Mouse (Mus musculus) olfactory bulb, adult 2 months (tissue): ENCODE data around the gene AA986860. TPM values are rescaled to one million over a fixed set of nuclear protein-coding genes. Genes with fewer than 3 reads are reported as not detected.

Source experiments
- H3K27ac ChIP-seq: fragments of 200-500 bp; 2 replicates; pipeline ENCODE4 v1.5.1; 2012; ENCODE audit warnings: low read depth, low read length; ENCODE audit not compliant: insufficient read depth
- H3K4me1 ChIP-seq: fragments of 200-500 bp; 2 replicates; pipeline ENCODE4 v1.6.1; 2012; ENCODE audit warnings: low read length; ENCODE audit not compliant: control insufficient read depth, insufficient read depth
- H3K4me3 ChIP-seq: fragments of 200-500 bp; 2 replicates; pipeline ENCODE4 v1.5.1; 2012; ENCODE audit warnings: mild to moderate bottlenecking, low read depth, low read length, moderate library complexity; ENCODE audit not compliant: insufficient read depth
- CTCF ChIP-seq: fragments of 200-500 bp; IDR thresholded peaks from 2 replicates; pipeline ENCODE4 v1.5.1; 2012; ENCODE audit warnings: low read depth, mild to moderate bottlenecking, low read length, moderate library complexity; ENCODE audit not compliant: insufficient read depth
- POLR2A ChIP-seq: fragments of 200-500 bp; IDR thresholded peaks from 2 replicates; pipeline ENCODE4 v1.6.1; 2012; ENCODE audit warnings: mild to moderate bottlenecking, low read depth, low read length, moderate library complexity; ENCODE audit not compliant: insufficient read depth
- WGBS: fragments of 180-500 bp; shearing (Covaris S2); methylation state at CpG from one replicate; pipeline ENCODE4 v1.1.7; 2018; 5-methylcytosine and 5-hydroxymethylcytosine counted together
- polyA plus RNA-seq: library from polyadenylated mRNA; stranded (reverse); fragments of >200 nt; gene quantifications from 2 replicates; pipeline ENCODE4 v1.2.4, GENCODE M21; 2012; ENCODE audit warnings: low replicate concordance; ENCODE audit not compliant: missing spikeins, insufficient read depth, insufficient read length

AA986860 gene
- polyA plus RNA-seq, 1 experiment = not detected

GRCm38 (mm10) chr1:130740781-130741720 is 9.3 kb downstream of the AA986860 start:
- no peak overlapping the region for H3K27ac ChIP-seq
- H3K4me3 ChIP-seq = no peak overlapping the region
- TF ChIP-seq CTCF (no peak), POLR2A (no peak)
- H3K4me1 ChIP-seq = no peaks in the 10 kb centered on the region
- WGBS = 51% methylated on average over 15 of the region's 15 CpGs

- WGBS = 96% methylated on average over 7 of the region's 7 CpGs
- TF ChIP-seq POLR2A = no peak
- no peak for TF ChIP-seq CTCF
- Histone ChIP-seq H3K4me3 (no peak overlapping the region), H3K27ac (no peak overlapping the region), H3K4me1 (no peaks in the 10 kb centered on the region)
Measured at GRCm38 (mm10) chr1:130742201-130742600, 10.4 kb downstream of the AA986860 start.

GRCm38 (mm10) chr1:130743775-130744174 is 12.0 kb downstream of the AA986860 start:
- WGBS = 100% methylated on average over 1 of the region's 1 CpGs
- Histone ChIP-seq H3K27ac (no peak overlapping the region), H3K4me3 (no peak overlapping the region), H3K4me1 (no peaks in the 10 kb centered on the region)
- TF ChIP-seq POLR2A = no peak

- Histone ChIP-seq H3K4me3 (no peak overlapping the region), H3K4me1 (no peaks in the 10 kb centered on the region), H3K27ac (no peak overlapping the region)
- TF ChIP-seq CTCF = no peak
- no peak for TF ChIP-seq POLR2A
- 81% methylated on average over 2 of the region's 2 CpGs for WGBS
Measured at GRCm38 (mm10) chr1:130744217-130744616, 12.4 kb downstream of the AA986860 start.

DNA sequence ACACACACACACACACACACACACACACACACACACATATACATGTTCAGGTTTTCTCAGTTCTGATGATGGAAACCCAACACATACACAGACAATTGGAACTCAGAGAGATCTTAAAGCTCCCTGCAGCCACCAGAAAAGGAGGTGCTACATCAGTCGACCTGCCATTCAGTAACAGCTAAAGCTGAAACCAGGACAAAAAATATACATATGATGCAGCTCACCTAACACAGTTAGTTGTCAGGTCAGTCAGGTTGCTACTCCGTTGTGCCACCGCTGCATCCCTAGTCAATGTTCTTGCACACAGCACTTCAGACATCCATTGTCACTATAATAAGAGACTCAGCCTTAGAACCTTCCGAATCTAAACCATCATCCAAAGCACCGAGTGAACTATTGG is 13.2 kb downstream of the AA986860 start:
- no peak overlapping the region for H3K27ac ChIP-seq
- TF ChIP-seq POLR2A = no peak
- no peak for TF ChIP-seq CTCF

DNA sequence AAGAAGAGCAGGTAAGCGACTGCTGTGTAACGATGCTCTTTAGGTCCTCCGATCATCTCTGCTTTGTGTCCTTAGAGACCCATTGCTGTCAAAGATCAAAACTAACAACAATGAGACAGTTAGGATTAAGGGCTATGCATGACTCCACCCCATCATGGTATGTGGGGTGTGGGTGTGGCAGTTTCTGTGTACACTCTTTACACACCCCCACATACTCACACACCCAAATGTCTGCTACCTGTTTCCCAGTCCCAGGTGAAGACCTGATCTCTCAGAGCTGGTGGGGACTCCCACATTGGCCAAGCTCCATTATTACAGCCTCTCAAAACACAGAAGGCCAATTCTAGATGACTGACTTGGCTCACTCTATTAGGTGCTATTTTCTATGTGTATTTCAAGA is 13.8 kb downstream of the AA986860 start:
- WGBS = 97% methylated on average over 3 of the region's 3 CpGs
- no peaks in the 10 kb centered on the region for H3K4me1 ChIP-seq
- no peak for TF ChIP-seq CTCF
- TF ChIP-seq POLR2A = no peak
- H3K4me3 ChIP-seq = no peak overlapping the region
- no peak overlapping the region for H3K27ac ChIP-seq

More for the DNA sequence above, 13.2 kb downstream of the AA986860 start:
- no peak overlapping the region for H3K4me3 ChIP-seq
- WGBS = 86% methylated on average over 5 of the region's 5 CpGs
- no peaks in the 10 kb centered on the region for H3K4me1 ChIP-seq

GRCm38 (mm10) chr1:130746819-130747218 is 15.0 kb downstream of the AA986860 start:
- no peak for TF ChIP-seq CTCF
- no peak for TF ChIP-seq POLR2A
- H3K4me3 ChIP-seq = no peak overlapping the region
- 88% methylated on average over 3 of the region's 3 CpGs for WGBS

GRCm38 (mm10) chr1:130759689-130760088 is 27.9 kb downstream of the AA986860 start:
- TF ChIP-seq POLR2A (no peak), CTCF (no peak)
- no peak overlapping the region for H3K27ac ChIP-seq
- H3K4me1 ChIP-seq = no peaks in the 10 kb centered on the region
- no peak overlapping the region for H3K4me3 ChIP-seq
- WGBS = 87% methylated on average over 9 of the region's 9 CpGs

More at GRCm38 (mm10) chr1:130746819-130747218, 15.0 kb downstream of the AA986860 start:
- H3K4me1 ChIP-seq = no peaks in the 10 kb centered on the region
- no peak overlapping the region for H3K27ac ChIP-seq

DNA sequence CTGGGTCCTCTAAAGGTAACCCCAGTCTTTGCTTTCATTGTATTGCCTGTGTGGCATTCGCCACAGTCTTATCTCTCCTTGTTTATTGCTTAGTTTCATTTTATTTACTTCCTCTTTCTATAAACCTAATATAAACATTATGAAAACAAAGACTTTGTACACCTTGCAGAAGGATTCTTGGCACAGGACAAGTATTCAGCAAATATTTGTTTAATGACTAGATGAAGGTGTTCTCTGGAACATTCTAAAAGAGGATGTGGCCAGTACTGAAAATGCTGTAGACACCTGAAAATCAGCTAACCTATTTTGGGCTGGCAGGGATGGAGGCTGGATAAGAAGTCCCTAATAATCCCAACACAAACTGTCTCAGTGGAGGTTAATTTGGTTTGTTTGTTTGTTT is 29.8 kb downstream of the AA986860 start:
- TF ChIP-seq CTCF = no peak
- no peak for TF ChIP-seq POLR2A
- Histone ChIP-seq H3K27ac (no peak overlapping the region), H3K4me3 (no peak overlapping the region), H3K4me1 (no peaks in the 10 kb centered on the region)
- 85% methylated on average over 1 of the region's 1 CpGs for WGBS
